In the genomic region with DNA sequence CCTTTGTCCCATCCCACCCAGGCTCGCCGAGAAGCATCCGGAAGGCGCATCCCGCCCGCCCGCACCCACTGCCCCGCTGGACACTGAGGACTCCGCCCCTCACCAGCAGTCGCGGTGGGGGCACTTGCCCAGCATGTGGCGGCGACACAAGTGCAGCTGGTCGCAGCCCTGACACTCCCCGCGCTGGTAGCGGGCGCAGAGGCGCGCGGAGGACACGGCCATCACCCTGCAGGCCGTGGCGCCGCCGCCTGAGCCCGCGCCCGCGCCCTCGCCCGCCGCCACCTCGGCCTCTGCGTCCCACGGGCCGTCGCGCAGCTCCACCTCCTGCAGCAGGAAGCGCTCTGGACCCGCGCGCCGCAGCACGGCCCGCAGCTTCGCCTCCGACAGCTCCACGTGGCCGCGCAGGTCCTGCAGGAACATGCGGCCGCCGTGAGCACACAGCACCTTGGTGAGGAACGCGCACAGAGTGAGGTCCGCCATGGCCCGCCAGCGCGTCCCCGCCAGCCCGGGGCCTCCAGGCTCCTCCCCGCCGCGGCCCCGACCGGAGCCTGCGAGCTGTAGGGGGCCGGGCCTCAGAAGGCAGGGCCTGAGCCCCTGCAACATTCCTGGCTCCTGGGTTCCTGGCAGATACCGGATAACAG, we compare ENCODE assay signal across 8 mouse cellular contexts. TPM values are rescaled to one million over a fixed set of nuclear protein-coding genes. Genes with fewer than 3 reads are reported as not detected.
A peak's percentile ranks its signal among the peaks of the same experiment; 100 is the strongest.
DNase-seq lines count a peak whose midpoint lies in the region; ATAC-seq and TF ChIP-seq lines count a peak whose summit lies in the region.

Gene Zc3hav1l, minus strand, starts transcription at position 499 of the 641 bp plus-strand sequence.

- H3K36me3 ChIP-seq in hindbrain, embryonic 11.5 days (ENCODE audit: control insufficient read depth, insufficient read depth, low read length): peaks cover 5% of the 10 kb centered on the region; the same call in 1 of the 2 replicates

- WGBS in cerebellum, adult 2 months: under 1% methylated on average over 70 of the region's 70 CpGs
- under 1% methylated on average over 53 of the region's 70 CpGs for WGBS in hindbrain, embryonic 11.5 days

- TF ChIP-seq CTCF in cerebellum, adult 2 months (IDR thresholded peaks at IDR 0.05; ENCODE audit: borderline replicate concordance, insufficient read depth, low read depth, low read length): no peak

- peak within 1 kb of the TSS; percentile 63 for H3K27ac ChIP-seq in cerebellum, adult 2 months (ENCODE audit: insufficient read depth, low read length)
- peak within 1 kb of the TSS; percentile 94 for H3K27ac ChIP-seq in hindbrain, embryonic 11.5 days (ENCODE audit: low read depth, low read length)

- H3K4me3 ChIP-seq in cerebellum, adult 2 months (replicated peaks; ENCODE audit: insufficient read depth, low read depth, low read length): peak within 1 kb of the TSS; percentile 79
- peak within 1 kb of the TSS; percentile 59 for H3K4me3 ChIP-seq in hindbrain, embryonic 11.5 days (ENCODE audit: low read depth, low read length)

- no peaks in the 10 kb centered on the region for H3K27me3 ChIP-seq in cerebellum, adult 2 months (ENCODE audit: control insufficient read depth, insufficient read depth, low read length)
- H3K27me3 ChIP-seq in hindbrain, embryonic 11.5 days (ENCODE audit: control insufficient read depth, insufficient read depth, low read length): no peaks in the 10 kb centered on the region

- DNase-seq in MEL-GATA-1-ER (ENCODE audit: extremely low read depth, low read depth): peak; percentile 21
- DNase-seq in cerebellum, adult 2 months: peak; percentile 76 to 78
- peak; percentile 11 to 61 for DNase-seq in frontal cortex, adult 2 months (ENCODE audit: extremely low spot score in 1 of 2, low spot score in 1 of 2)
- DNase-seq in hindbrain, embryonic 11.5 days (ENCODE audit: low spot score): peak; percentile 86
- peak; percentile 51 to 57 for DNase-seq in layer of hippocampus, postnatal 25 days (ENCODE audit: extremely low spot score in 1 of 2, low spot score in 1 of 2)
- peak; percentile 63 for DNase-seq in lung, postnatal 14 days
- DNase-seq in retina, postnatal 1 day: peak; percentile 90
- peak; percentile 48 to 65 for DNase-seq in urinary bladder, adult 18-20 months (ENCODE audit: low spot score in 2 of 2)

- H3K9me3 ChIP-seq in hindbrain, embryonic 11.5 days (ENCODE audit: control insufficient read depth, low read length): no peaks in the 10 kb centered on the region

- peak within 1 kb of the TSS; percentile 90 for H3K9ac ChIP-seq in hindbrain, embryonic 11.5 days (ENCODE audit: low read depth, low read length)

- TF ChIP-seq POLR2A in cerebellum, adult 2 months (IDR thresholded peaks at IDR 0.05; ENCODE audit: borderline replicate concordance, insufficient read depth, low read length): peak; percentile 46; the same call in 1 of the 2 replicates

- H3K4me1 ChIP-seq in cerebellum, adult 2 months (ENCODE audit: control insufficient read depth, insufficient read depth, low read length): no peaks in the 10 kb centered on the region
- no peaks in the 10 kb centered on the region for H3K4me1 ChIP-seq in hindbrain, embryonic 11.5 days (replicated peaks; ENCODE audit: control insufficient read depth, insufficient read depth, low read length)

- peak; percentile 96 for ATAC-seq in hindbrain, embryonic 11.5 days (ENCODE audit: low FRiP score)

- peak within 1 kb of the TSS; percentile 78 for H3K4me2 ChIP-seq in hindbrain, embryonic 11.5 days (replicated peaks; ENCODE audit: low read depth, low read length)

RNA-seq across cellular contexts. Expression of gene Zc3hav1l, which starts in this region (rescaled TPM):
- 2.9 and 3.1 TPM in 2 replicates for polyA plus RNA-seq in cerebellum, adult 2 months (2012; rRNA removed)
- 4.0 and 4.2 TPM in 2 replicates for polyA plus RNA-seq in frontal cortex, adult 2 months (2012; rRNA removed)
- 13.9 and 14.9 TPM in 2 replicates for polyA plus RNA-seq in hindbrain, embryonic 11.5 days (2014; fragmentation: Nextera tagmentation; extraction: Ambion mirVana)
- 1 to 10 TPM; 3.5 to 4.3 TPM for total RNA-seq in layer of hippocampus, postnatal 25 days (2021)

Comparison
In these comparisons a context has a peak if more than half of its experiments do, and no peak if none do; other contexts are left out.
1. Peak in every context shown above with its lines: DNase-seq, ATAC-seq, H3K4me3 ChIP-seq and H3K27ac ChIP-seq.
2. DNase-seq: peak in every context shown above with its lines; median percentile 90 in retina, postnatal 1 day; 86 in hindbrain, embryonic 11.5 days; 77 in cerebellum, adult 2 months; 63 in lung, postnatal 14 days; 56 in urinary bladder, adult 18-20 months; 54 in layer of hippocampus, postnatal 25 days; 36 in frontal cortex, adult 2 months; 21 in MEL-GATA-1-ER.